Mouse (Mus musculus) intestine, embryonic 14.5 days (tissue): ENCODE results near the gene Bcl6b. TPM values are rescaled to one million over a fixed set of nuclear protein-coding genes. Genes with fewer than 3 reads are reported as not detected.

Source experiments
- ATAC-seq: fragments of 200-750 bp; cut with Nextera tagmentation; replicated peaks from 2 replicates; pipeline ENCODE4 v1.8.0; 2017; ENCODE audit warnings: low read depth, moderate number of reproducible peaks, moderate TSS enrichment, moderate library complexity; ENCODE audit not compliant: low FRiP score, low TSS enrichment
- DNase-seq: peaks from one replicate; pipeline ENCODE4 v3.0.0-alpha.2; 2018; ENCODE audit warnings: low spot score
- H3K27ac ChIP-seq: fragments of 300-500 bp; sonication (generic); 2 replicates; pipeline ENCODE4 v1.5.1; 2014; ENCODE audit warnings: low read depth, mild to moderate bottlenecking, control low read depth
- H3K27me3 ChIP-seq: fragments of 300-500 bp; sonication (generic); replicated peaks from 2 replicates; pipeline ENCODE4 v1.6.1; 2014; ENCODE audit warnings: low read length, control low read depth; ENCODE audit not compliant: control insufficient read depth, insufficient read depth
- H3K36me3 ChIP-seq: fragments of 300-500 bp; sonication (generic); 2 replicates; pipeline ENCODE4 v1.6.1; 2014; ENCODE audit warnings: low read length, control low read depth; ENCODE audit not compliant: control insufficient read depth, insufficient read depth
- H3K4me1 ChIP-seq: fragments of 300-500 bp; sonication (generic); replicated peaks from 2 replicates; pipeline ENCODE4 v1.6.1; 2014; ENCODE audit warnings: low read length, control low read depth, mixed read lengths; ENCODE audit not compliant: control insufficient read depth, insufficient read depth
- H3K4me2 ChIP-seq: fragments of 300-500 bp; sonication (generic); 2 replicates; pipeline ENCODE4 v1.6.1; 2014; ENCODE audit warnings: low read length
- H3K4me3 ChIP-seq: fragments of 300-500 bp; sonication (generic); 2 replicates; pipeline ENCODE4 v1.5.1; 2014; ENCODE audit warnings: low read depth, low read length, control low read depth, mixed read lengths
- H3K9ac ChIP-seq: fragments of 300-500 bp; sonication (generic); 2 replicates; pipeline ENCODE4 v1.6.1; 2014; ENCODE audit warnings: mild to moderate bottlenecking, low read length
- H3K9me3 ChIP-seq: fragments of 300-500 bp; sonication (generic); 2 replicates; pipeline ENCODE4 v1.6.1; 2016; ENCODE audit warnings: low read length, control low read depth; ENCODE audit not compliant: control insufficient read depth
- WGBS: fragments of 180-500 bp; shearing (Covaris S2); extraction: QIAGEN DNeasy Blood & Tissue Kit; methylation state at CpG from one replicate; pipeline ENCODE4 v1.1.7; 2014; 5-methylcytosine and 5-hydroxymethylcytosine counted together
- polyA plus RNA-seq: library from polyadenylated mRNA; unstranded; fragments of >200 nt; fragmentation: Nextera tagmentation; extraction: Ambion mirVana; gene quantifications from 2 replicates; pipeline ENCODE4 v1.2.1, GENCODE M21; 2014

The Bcl6b gene
- polyA plus RNA-seq, 1 experiment from 2014 or later, result 12.2 TPM

DNA sequence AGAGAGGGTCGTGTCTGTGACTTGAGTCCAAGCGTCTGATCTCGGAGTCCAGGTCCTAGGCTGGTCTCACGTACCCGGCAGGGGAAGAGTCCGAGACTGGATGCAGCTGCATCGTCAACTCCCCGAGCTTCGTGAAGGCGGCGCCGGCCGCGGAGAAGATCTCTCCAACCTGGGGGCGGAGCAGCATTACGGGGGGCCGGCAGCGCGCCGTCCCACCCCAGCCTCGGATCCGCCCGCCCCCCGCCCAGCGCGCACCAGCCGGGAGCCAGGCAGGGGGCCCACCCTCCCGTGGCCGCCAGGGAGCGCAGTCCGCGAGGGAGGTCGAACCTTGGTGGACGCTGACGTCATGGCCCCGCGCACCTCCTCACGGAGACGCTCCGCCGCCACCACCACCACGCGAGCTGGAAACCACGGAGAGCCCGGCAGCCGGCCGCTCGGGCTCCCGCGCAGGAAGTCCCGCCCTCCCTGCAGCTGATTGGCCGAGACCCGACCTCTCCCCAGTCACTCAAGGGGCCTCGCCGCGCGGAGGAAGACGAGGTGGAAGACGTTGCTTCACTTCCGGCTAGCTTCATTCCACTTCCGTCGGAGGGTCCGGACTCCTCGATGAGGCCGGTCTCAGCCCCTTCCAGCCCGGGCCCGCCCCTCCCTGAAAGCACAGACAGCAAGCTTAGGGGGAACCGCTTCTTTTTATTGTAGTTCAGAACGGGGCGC is 8.0 kb upstream of the Bcl6b start, which contains the start of gene 0610010K14Rik:
0610010K14Rik (minus strand) TSS at position 458 of the 711 bp plus-strand sequence.
- ATAC-seq (peak; percentile 93), DNase-seq (peak; percentile 98)
- WGBS, result under 1% methylated on average over 70 of the region's 70 CpGs
- Histone ChIP-seq H3K27me3 (no peaks in the 10 kb centered on the region), H3K4me1 (peaks cover 27% of the 10 kb centered on the region), H3K36me3 (peaks cover 16% of the 10 kb centered on the region), H3K4me2 (peak within 1 kb of the TSS; percentile 99), H3K9ac (peak within 1 kb of the TSS; percentile 83), H3K4me3 (peak within 1 kb of the TSS; percentile 99), H3K9me3 (no peaks in the 10 kb centered on the region), H3K27ac (peak within 1 kb of the TSS; percentile 88)

GRCm38 (mm10) chr11:70236717-70237116 is 7.1 kb upstream of the Bcl6b start:
- ATAC-seq, result no peak
- Histone ChIP-seq H3K4me1 (peaks cover 31% of the 10 kb centered on the region), H3K4me2 (peak overlapping the region; percentile 99), H3K36me3 (peaks cover 16% of the 10 kb centered on the region), H3K9me3 (no peaks in the 10 kb centered on the region), H3K27ac (peak overlapping the region; percentile 88), H3K4me3 (peak overlapping the region; percentile 99), H3K27me3 (no peaks in the 10 kb centered on the region), H3K9ac (peak overlapping the region; percentile 83)
- DNase-seq, result no peak
- WGBS, result 30% methylated on average over 7 of the region's 7 CpGs

- no peak overlapping the region for H3K4me3 ChIP-seq
- H3K9ac ChIP-seq, result no peak overlapping the region
- H3K27me3 ChIP-seq, result no peaks in the 10 kb centered on the region
- peaks cover 30% of the 10 kb centered on the region for H3K4me1 ChIP-seq
- ATAC-seq, result no peak
- no peaks in the 10 kb centered on the region for H3K9me3 ChIP-seq
- DNase-seq, result no peak
- H3K4me2 ChIP-seq, result no peak overlapping the region
- peaks cover 16% of the 10 kb centered on the region for H3K36me3 ChIP-seq
- WGBS, result 89% methylated on average over 12 of the region's 12 CpGs
- no peak overlapping the region for H3K27ac ChIP-seq
Measured at GRCm38 (mm10) chr11:70235254-70235900, 5.8 kb upstream of the Bcl6b start.

- no peak overlapping the region for H3K4me2 ChIP-seq
- 89% methylated on average over 8 of the region's 8 CpGs for WGBS
- DNase-seq, result no peak
- no peak for ATAC-seq
- peaks cover 16% of the 10 kb centered on the region for H3K36me3 ChIP-seq
- H3K4me3 ChIP-seq, result no peak overlapping the region
- H3K9ac ChIP-seq, result no peak overlapping the region
- H3K9me3 ChIP-seq, result no peaks in the 10 kb centered on the region
- peaks cover 33% of the 10 kb centered on the region for H3K4me1 ChIP-seq
- peaks cover 7% of the 10 kb centered on the region for H3K27me3 ChIP-seq
- H3K27ac ChIP-seq, result no peak overlapping the region
Measured at GRCm38 (mm10) chr11:70234497-70234896, 4.9 kb upstream of the Bcl6b start.

GRCm38 (mm10) chr11:70234037-70234436 is 4.4 kb upstream of the Bcl6b start:
- DNase-seq (no peak), ATAC-seq (no peak)
- Histone ChIP-seq H3K4me1 (peaks cover 35% of the 10 kb centered on the region), H3K27me3 (peaks cover 12% of the 10 kb centered on the region), H3K4me3 (no peak overlapping the region), H3K36me3 (peaks cover 16% of the 10 kb centered on the region), H3K9me3 (no peaks in the 10 kb centered on the region), H3K4me2 (no peak overlapping the region), H3K27ac (no peak overlapping the region), H3K9ac (no peak overlapping the region)
- 62% methylated on average over 5 of the region's 5 CpGs for WGBS

GRCm38 (mm10) chr11:70233016-70233415 is 3.4 kb upstream of the Bcl6b start:
- no peak for ATAC-seq
- H3K4me1 ChIP-seq, result peaks cover 30% of the 10 kb centered on the region

GRCm38 (mm10) chr11:70232546-70232945 is 2.9 kb upstream of the Bcl6b start:
- peaks cover 30% of the 10 kb centered on the region for H3K4me1 ChIP-seq
- no peak overlapping the region for H3K27ac ChIP-seq
- H3K4me2 ChIP-seq, result peak overlapping the region; percentile 54
- peaks cover 16% of the 10 kb centered on the region for H3K36me3 ChIP-seq
- 15% methylated on average over 8 of the region's 10 CpGs for WGBS
- DNase-seq (peak; percentile 71), ATAC-seq (no peak)
- H3K9me3 ChIP-seq, result no peaks in the 10 kb centered on the region
- H3K4me3 ChIP-seq, result peak overlapping the region; percentile 36
- H3K9ac ChIP-seq, result peak overlapping the region; percentile 45
- peaks cover 26% of the 10 kb centered on the region for H3K27me3 ChIP-seq

More at GRCm38 (mm10) chr11:70233016-70233415, 3.4 kb upstream of the Bcl6b start:
- no peaks in the 10 kb centered on the region for H3K9me3 ChIP-seq
- 39% methylated on average over 8 of the region's 8 CpGs for WGBS
- H3K27me3 ChIP-seq, result peaks cover 22% of the 10 kb centered on the region
- H3K9ac ChIP-seq, result peak overlapping the region; percentile 45; the same call in 1 of the 2 replicates
- peaks cover 16% of the 10 kb centered on the region for H3K36me3 ChIP-seq
- peak overlapping the region; percentile 54 for H3K4me2 ChIP-seq
- peak overlapping the region; percentile 36; the same call in 1 of the 2 replicates for H3K4me3 ChIP-seq
- no peak for DNase-seq
- H3K27ac ChIP-seq, result no peak overlapping the region

DNA sequence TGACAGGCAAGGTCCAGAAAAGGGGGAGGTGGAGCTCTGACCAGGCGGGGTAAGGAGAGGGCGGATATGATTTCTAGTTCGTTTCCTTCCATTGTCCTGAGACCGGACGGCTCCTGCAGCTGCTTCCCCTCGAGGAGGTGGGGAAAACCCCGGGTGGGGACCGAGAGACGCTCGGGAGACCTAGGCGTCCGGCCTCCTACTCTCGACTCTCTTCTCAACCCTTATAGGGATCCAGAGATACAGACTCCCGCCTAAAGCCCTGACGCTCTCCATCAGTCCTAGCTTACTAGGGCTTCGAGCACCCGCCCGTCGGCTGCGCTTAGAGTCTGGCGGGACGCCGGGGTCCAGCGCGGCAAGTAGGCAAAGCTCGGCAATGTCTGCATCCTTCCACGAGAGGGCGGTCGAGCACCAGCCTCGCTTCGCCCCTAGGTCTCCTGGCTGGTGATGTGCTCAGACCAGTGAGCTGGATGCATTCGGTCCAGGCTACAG is 685 bp upstream of the Bcl6b start:
- H3K27ac ChIP-seq, result peak overlapping the region; percentile 62; the same call in 1 of the 2 replicates
- peak overlapping the region; percentile 50 for H3K4me2 ChIP-seq
- H3K4me1 ChIP-seq, result 0 out of 2 replicates have a peak, but pooled peaks cover 21% of the 10 kb centered on the region
- peaks cover 49% of the 10 kb centered on the region for H3K27me3 ChIP-seq
- peak overlapping the region; percentile 16; the same call in 1 of the 2 replicates for H3K9ac ChIP-seq
- H3K4me3 ChIP-seq, result peak overlapping the region; percentile 25
- peaks cover 9% of the 10 kb centered on the region for H3K36me3 ChIP-seq
- 1% methylated on average over 32 of the region's 32 CpGs for whole genome bisulfite sequencing
- no peaks in the 10 kb centered on the region for H3K9me3 ChIP-seq
- ATAC-seq (peak; percentile 40), DNase-seq (peak; percentile 92)
